Mouse (Mus musculus) ES-E14 (cell line): ENCODE results near the gene Hmcn2.

Experiments
- MAFK ChIP-seq: IDR thresholded peaks from 2 replicates; pipeline ENCODE4 v1.6.1; 2014; ENCODE audit warnings: mild to moderate bottlenecking, low read depth, low read length, inconsistent platforms; ENCODE audit not compliant: insufficient read depth
- ZC3H11A ChIP-seq: IDR thresholded peaks from 2 replicates; pipeline ENCODE4 v1.6.1; 2012; ENCODE audit warnings: low read depth, mild to moderate bottlenecking, inconsistent platforms, low read length, borderline replicate concordance
- ZNF384 ChIP-seq: IDR thresholded peaks from 2 replicates; pipeline ENCODE4 v1.6.1; 2012; ENCODE audit warnings: low read depth, low read length, inconsistent platforms

DNA sequence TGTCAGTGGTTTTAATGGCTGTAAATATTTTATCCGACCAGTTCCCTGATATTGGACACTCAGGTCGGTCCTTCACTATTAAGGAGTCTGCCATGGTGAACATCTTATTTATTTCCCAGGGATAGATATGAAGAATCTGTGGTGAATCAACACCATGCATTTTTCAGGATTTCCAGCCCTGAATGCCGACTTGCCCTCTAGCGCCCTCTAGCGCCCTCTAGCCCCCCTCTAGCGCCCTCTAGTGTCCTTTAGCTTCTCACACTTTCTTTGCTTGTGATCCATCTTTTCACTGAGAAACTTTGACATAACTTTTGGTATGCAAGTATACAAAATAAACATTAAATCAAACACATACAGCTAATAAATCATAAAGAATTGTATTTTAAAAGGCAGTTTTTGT lies 22.8 kb upstream of the Hmcn2 start:
- TF ChIP-seq ZNF384 = peak; percentile 50; the same call in 1 of the 2 replicates
- TF ChIP-seq ZC3H11A = no peak
- no peak for TF ChIP-seq MAFK
